Mouse (Mus musculus) megakaryocyte progenitor cell, adult 5-6 weeks (primary cell): ENCODE measurements at regions not wholly inside any gene's neighbourhood (a gene's known extent, or its start where the extent isn't known, plus 50 kb on each side); places are given as distances from the start of the nearest gene placed in this dataset.
A peak's percentile ranks its signal among the peaks of the same experiment; 100 is the strongest.

Experiments
- ATAC-seq: replicated peaks from 2 replicates; pipeline ENCODE4 v1.8.0; 2016; ENCODE audit warnings: mild to moderate bottlenecking, moderate TSS enrichment, inconsistent platforms; ENCODE audit not compliant: poor library complexity

DNA sequence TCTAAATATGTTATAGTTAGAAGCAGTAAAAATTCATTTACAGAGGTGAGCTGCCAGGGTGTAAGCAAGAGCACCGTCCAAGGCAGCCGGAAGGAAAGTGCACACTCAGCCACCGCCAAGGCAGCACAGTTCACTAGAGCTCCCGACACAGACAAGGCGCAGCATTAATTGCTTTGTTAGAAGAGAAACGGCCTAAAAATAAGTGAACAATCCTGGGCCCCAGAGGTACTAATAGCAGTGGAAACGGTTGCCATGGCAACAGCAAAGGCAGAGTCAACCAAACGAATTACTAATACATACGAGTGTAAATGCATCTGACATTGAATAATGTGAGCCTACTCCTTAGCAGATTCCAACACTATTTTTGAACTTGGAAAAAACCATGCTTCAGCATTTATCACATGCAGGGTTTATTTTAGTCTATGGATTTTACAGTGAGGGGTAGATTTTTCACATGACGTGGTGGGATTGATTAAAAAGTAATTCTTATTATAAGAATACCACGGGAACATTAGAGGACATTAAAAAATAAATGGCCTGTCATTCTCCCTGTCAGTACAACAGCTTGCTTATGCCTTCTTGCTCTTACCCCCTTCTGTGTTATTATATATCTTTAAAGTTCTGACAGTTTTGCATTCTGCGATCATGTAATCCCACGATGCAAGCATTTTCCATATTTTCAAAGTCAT, 62.5 kb downstream of the Cavin4 start:
- no peak for ATAC-seq

DNA sequence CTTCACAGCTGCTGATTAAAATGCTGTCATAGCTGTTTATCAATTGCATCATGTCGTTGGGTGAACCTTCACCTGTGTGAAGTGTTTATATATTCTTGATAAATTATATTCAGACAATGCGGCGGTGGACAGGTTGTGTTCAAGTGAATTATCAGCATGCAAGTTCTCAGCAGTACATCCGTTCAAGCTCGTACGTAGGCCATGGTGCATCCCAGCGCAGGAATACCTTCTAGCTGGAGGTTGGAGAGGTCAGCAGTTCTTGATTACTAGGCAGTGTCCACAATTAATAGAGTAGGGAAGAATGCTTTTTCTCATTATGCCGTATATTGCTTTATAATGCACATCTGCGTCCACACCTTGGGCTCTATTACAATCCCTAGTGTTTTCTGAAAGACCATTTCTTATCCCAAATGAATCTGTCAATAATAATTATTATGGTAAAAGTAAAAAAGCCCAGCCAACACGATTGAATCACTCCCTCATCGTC, 63.1 kb downstream of the Cavin4 start:
- no peak for ATAC-seq

DNA sequence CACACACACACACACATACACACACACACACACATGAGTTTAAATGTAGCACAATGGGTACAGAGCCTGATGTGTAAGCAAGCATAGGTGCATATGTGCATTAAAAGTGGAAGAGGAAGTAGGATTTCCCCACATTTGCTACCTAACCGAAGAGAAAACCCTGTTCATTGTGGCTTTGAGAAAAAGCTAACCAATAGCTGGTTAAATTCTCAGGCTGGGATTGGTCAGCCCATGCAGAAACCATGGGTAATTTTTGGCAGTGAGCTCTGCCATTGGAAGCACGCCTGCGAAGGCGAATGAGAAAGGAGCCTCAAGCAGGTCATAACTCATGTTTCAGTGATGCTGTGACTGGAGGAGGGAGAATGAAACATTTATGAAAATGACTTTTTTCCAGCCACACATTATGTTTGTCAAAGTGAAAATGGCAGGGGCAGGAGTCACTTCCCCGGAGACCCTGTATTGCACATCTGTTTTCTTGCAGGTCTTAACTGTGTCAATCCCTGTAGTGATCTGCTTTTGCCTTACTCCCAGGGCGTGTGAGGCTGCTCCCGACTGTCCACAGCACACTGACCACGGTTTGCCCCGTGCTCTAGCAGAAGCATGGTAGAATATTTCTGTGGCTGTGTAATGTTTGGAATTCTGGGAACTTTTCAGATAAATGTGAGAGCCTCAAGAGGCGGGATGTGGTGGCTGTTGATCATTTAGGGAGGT, 71.7 kb downstream of the Cavin4 start:
- peak; percentile 77 for ATAC-seq

DNA sequence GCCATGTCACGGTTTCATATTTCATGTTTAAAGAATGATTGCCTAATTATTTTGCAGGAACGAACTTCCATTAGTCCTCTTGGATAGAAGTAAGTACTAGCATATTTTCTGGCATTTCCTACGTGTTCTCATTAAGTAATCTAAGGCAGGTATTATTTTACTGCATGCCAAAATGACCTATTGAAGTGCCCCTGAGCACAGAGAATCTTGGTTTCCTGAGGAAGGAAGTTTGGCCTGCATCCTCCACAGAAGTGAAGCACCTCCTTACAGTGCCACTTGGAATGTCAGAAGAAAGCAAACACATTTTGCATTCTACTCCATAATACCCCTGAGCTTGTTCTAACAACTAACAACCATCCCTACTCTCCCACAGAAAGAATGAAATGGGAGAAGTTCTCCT, 82.9 kb downstream of the Cavin4 start:
- ATAC-seq: no peak

DNA sequence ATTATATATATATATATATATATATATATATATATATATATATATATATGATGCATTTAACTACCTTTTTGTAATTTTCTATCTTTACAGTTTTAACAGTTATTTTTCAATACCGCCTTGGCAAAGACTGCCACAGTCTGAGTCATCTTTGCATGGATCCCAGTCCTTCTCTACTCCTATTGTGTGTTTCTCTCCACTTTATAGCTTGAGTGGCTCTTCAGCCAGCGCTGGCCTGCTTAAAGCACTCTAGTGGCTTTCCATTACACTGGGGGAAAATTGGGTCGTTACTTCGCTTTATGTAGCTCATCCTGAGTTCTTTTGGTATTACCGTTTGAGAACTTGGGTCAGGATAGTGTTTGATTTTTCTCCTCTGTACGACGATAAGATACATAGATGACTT, 86.3 kb downstream of the Cavin4 start:
- ATAC-seq: no peak

DNA sequence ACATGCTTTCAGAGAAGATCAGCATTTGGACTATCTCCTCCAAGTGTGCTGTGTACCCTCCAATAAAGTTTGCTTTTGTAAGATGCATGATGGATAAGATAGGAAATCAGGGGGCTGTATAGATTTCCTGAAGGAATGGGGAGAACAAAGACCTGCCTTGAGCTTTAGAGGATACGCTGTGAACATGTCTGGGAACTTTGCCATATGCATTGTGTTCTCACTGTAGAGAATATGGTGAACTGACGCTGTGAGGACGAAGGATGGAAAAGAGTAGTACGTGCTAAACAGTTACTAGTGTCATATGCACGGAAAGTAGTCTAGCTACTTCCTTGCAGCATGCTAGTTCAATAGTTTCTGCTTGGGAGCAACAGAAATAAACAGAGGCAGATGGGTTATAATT, 86.8 kb downstream of the Cavin4 start:
- ATAC-seq: no peak

DNA sequence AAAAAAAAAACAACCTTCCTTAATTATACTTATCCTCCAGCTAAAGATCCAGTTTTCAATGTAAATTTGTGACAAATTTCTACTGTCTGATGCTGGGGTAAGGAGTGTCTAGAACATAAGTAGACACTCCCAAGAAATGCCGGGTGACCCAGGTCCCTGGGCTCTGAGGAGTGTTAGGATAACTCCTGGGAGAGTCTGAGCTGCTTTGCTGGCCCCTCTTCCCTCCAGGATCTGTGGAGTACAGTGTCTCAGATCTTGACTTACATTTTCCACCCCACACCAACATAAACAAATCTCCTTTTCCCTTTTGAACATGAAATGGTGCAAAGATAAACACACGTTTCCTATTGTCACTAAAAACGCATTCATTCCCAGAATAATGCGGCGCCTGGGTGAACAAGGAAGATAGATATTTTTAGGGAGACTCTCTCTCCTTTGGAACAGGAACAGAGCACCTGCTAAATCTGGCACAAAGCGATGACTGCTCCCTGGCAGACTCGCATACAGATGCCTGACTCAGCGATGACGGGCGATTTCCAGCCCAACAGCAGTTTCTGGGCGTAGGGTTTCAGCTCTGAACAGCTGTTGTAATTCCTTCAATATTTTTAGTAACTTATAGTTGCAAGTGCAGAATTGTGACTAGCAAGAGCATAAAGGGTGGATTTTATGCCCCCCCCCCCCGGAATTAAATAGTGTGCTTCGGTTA, 91.3 kb downstream of the Cavin4 start:
- ATAC-seq: no peak

DNA sequence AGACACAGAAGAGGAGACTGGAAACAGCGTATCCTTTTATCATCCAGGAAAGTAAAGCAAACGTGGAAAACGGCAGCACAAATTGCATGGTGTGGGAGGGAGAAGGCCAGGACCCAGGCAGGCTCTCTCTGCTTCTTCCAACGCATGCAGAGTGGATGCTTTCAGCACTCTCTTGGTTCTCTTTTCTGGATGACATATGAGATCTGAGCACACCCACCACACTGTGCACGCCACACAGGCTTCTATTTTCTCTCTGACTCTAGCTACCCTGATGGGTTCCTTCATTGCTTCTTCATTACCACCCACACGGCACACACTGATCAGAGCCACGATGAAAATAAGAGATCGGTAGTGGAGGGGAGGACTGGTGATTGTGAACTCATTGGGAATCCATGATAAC, 97.3 kb downstream of the Cavin4 start:
- ATAC-seq: no peak

DNA sequence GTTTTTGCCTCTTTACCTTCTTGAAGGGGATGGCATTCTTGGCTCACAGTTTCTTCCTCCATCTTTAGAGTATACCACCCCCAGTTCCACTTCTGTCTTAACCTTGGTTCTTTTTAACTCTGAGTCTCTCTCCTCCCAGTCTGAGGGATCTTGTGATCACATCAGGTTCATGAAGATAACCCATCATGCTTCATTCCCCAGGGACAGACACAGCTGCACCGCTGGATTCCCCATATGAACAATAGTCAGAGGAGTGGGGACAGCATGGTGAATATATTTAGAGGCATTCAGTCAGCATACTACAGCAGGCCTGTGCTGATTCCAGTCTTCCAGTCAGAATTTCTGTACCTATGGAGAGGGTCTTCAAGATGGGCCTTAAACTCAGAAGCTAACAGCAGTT, 103.1 kb downstream of the Cavin4 start:
- ATAC-seq: no peak

DNA sequence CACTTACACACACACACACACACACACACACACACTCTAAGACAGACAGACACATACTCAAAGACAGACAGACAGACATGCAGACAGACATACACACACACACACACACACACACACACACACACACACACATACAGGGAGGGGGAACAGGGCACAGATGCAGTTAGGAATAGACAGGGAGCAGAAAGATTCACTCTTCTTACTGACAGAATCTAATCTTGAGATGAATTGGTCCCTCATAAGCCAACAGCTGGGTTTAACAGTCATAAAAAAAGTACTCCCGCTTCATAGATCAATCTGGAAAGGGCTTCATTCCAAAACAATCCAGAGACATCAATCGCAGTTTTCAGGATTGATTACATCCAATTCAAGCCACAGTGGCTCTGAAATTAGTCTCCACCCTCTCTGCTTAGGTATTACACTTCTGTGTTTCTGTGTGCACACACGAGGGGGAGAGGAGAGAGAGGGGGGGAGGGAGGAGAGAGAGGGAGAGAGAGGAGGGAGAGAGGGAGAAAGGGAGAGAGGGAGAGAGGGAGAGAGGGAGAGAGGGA, 107.2 kb downstream of the Cavin4 start:
- ATAC-seq: no peak

DNA sequence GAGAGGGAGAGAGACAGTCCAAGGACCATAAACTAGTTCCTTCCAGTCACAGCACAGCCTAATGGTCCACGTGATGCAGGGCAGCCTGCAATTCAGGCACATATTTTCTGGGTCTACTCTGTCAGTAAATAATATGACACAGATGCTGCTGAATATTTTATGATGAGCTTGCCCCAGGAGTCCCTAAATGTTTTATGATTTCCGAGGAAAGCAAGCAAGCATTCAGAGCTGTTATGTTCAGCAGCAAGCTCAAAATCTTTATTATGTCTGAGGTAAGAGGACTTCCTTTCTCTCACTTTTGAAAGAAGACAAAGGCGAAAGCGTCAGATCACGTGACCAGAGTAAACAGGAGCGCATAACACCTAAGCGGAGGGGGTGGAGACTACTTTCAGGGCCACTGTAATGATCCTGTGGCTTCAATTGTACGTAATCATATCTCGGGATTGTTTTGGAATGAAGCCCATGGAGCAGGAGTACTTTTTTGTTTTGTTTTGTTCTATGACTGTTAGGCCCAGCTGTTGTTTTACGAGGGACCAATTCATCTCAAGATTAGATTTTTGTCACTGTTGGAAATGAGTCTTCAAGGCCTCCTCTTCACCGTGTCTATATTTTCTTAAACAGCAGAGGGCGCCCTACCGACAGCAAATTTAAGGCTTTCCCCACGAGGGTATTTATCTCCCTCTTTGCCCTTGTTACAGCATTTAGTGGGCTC, 107.8 kb downstream of the Cavin4 start:
- ATAC-seq: peak; percentile 63; the same call in 1 of the 2 replicates

DNA sequence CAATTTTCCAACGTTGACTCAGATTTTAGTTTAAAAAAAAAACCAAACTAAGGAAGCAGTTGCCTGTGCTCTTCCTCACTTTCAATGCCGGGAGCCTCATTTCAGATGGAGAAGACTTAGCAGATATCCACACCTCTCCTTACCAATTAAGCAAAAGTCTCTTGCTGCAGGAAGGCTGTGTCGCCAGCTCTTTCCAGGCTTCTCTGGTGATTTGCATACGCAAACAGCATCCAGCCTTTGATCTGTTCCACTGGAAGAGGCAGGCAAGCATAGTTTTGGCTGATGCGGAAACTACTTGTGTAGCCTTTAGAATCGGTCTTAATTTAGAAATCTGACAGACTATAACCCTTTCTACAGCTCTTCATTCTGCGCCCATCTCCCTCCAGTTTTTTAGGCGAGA, 108.5 kb downstream of the Cavin4 start:
- ATAC-seq: no peak

DNA sequence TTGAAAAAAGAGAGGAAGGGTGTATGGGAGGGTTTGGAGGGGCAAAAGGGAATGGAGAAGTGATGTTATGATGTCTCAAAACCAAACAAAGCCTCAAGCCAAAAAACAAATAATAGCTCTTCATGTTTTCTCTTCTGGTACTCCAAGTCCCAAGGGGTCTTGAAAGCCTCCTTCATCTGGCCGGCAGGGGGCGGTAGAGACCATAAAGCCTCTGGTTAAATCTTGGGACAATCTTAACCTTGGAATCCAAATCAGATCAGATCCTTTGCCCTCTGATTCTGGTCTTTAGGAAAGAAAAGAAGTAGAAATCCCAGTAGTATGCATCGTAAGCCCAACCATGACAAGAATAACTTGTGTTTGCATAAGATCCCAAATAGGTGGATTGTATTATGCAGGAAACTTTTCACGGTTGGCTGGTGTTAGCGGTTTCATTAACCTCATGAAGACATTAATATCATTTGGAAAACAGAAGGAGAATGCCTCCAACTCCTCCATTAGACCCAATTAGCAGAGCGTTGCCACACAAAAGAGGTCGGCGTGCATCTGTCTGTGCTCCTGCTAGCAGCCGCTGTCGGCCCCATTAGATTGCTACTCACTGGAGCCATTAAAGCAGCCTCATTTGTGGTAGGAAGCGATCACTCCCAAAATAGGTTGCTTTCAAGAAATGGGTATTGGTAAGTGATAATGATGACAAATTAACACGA, 116.0 kb downstream of the Cavin4 start:
- peak; percentile 52; the same call in 1 of the 2 replicates for ATAC-seq

DNA sequence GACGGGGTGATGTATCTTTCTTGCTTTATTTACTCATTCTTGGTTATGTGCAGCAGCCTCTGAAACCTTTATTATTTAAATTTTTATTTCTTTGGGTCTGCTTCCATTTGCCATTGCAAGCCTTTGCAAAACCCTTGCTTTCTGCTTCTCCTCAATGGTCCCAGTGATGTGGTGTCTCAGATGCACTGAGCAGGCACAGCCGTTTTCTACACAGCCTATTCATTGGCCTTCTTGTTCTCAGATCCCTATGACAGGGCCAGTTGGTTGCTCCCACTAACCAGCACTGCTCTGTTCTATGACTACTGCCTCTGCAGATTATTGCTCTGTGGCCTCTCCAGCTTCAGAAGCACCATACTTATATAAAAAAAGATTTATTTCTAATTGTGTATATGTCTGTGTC, 116.6 kb downstream of the Cavin4 start:
- no peak for ATAC-seq

DNA sequence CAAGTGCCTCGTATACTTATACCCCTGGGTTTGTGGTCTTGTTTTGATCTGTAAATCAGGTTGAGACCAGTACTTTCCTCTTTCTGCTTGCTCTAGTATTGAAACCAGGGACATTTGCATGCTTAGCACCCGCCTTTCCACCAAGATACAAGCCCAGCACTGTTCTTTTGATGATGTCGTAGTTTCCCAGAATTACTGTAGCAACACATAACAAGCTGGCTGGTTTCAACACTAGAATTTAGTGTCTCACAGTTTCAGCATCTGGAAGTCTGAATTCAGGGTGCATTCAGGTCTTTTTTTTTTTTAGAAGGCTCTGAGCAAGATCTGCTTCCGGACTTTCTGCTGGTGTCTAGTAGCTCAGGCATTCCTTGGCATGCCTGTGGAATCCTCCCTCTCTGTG, 117.8 kb downstream of the Cavin4 start:
- ATAC-seq: no peak

DNA sequence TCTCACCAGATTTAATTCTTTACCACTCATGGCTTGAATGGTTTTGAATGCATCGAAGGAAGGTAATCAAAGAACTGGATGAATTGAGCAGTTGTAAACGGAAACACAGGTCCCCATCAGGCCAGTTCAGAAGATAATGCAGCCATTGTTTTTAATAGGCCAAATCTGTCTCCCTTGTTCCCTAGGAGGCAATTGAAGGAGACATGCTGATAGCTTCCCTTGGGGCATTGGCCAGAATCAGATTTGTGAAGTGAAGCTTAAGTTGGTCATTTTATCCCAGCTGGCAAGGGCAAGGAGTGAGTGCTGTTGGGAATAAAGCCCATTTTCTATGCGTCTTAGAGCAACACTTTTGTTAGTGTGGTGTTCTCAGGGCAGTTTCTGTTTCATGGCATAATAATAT, 119.4 kb downstream of the Cavin4 start:
- ATAC-seq: no peak

DNA sequence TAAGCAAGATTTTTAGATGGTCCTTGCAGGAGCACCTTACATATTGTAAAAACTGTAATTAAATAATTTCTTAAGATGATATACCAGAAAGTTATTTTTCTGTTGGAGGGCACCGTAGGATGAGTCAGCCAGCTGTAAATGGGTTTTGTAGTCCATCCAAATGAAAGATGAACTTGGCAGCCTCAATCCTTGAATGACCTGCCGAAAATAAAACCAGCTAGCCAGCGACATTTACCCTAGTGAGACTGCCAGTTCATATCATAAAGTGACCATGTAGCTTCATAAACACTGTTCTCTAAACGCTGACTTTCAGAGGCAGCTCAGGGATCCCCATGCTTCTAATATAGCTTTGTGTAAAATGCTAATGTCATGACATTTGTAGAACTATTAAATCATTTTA, 127.8 kb downstream of the Cavin4 start:
- no peak for ATAC-seq

DNA sequence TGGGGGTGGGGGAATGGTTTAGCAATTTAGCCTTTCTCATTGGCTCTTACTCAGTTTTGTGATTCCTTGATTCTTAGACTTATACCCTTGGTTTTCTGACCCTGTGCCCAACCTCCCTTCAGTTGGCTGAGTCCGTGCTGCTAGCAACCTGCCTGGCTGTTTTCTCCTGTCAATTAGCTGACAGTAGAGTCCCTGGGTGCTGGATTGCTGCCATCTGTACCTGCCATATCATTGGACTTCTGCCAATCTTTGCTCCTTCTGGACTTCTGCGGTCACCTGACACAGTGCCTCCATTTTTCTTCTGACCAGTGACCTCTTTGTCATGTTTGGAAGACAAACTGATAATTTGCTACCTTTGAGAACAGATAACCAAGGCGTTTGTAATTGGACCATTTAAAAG, 140.5 kb downstream of the Cavin4 start:
- no peak for ATAC-seq

DNA sequence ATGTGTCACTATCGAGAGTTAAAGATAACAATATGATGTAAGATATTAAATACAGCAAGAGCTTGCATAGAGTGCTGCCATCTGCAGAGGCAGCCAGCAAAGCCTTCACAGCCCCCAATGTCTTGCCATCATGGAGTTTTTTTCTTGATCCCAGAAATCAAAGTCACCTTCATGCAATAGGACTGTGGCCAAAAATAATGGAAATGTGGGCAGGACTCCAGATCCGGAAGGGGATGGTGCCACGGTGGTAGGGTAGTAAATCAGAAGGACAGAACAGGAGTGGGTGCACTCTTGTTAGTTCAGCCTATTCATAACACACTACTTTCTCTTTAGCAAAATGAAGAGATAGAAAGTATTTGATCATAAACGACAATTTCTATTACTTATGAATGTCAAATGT, 145.3 kb downstream of the Cavin4 start:
- no peak for ATAC-seq

DNA sequence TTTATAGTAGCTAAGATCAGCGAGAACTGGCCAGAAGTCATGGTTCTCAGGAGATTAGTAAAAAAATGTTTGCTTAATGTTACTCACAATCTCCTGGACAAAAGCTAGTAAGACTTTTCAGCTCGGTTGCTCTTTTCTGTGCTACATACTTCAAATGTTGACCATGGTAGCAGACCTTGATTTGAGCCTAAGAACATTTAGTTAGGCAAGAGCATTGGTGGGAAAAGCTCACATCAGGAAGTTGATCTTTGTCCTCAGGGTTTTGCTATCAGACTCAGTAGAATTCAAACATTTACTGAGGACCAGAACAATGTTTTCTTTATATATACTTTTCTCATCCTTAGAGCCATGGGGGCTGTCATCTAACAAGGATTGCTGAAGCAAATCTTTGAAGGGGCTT, 170.4 kb downstream of the Cavin4 start:
- no peak for ATAC-seq
